Mouse (Mus musculus): ENCODE results near the gene Zfp40. TPM values are rescaled to one million over a fixed set of nuclear protein-coding genes. Genes with fewer than 3 reads are reported as not detected.
"Not testable (repeated sequence)": the region's sequence is repeated elsewhere in the genome, so short reads cannot be mapped to it uniquely, and the experiment has no call there.

The Zfp40 gene
- polyA plus RNA-seq (2014; fragmentation: Nextera tagmentation; extraction: Ambion mirVana): 33.7 and 38.1 TPM in 2 replicates

DNA sequence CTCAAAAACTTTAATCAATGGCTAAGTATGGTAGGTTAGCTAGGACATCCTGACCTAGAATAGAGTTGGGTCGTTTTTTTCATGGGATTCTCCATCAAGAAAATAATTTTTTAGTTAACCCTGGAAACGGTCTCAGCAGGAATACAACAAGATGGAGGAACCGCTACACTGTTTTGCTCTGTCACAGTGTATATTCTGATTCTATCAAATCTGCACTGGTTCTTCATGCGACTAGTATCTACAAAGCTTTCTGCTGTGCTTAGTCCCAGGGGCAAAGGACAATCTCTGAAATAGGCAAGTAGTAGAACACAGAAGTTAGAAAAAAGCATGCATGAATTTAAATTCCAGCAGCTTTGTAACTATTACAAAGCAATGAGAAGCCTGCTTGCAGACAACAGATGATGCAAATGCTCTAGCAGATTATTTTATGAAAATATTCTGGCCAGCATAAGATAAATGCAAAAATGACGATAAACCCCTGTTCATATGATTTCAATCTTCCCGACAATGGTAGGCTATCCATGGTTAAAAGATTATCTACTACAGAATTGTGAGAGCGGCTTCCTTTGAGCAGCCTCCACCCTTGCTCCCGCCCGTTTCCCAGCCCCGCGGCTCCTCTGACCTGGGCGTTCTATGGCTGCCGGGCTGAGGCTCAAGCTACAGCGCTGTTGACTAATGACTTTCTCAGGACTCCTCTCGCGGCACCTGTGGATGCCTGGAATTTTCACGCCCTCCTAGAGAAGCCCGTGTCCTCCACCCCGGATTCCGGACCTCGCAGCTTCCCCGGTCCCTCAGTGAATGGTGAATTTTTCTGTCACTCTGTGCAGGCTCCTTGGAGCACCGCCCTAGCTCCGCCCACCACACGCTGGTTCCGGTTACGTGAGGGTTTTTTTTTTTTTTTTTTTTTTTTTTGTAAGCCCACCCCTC, at the start of gene Zfp40:
Gene Zfp40 (minus strand): TSS at position 800 of the 927 bp plus-strand sequence.
- 3% methylated on average over 27 of the region's 27 CpGs for WGBS
- Histone ChIP-seq H3K9ac (replicated peaks; ENCODE audit: low read length) (peak within 1 kb of the TSS; percentile 79), H3K9me3 (ENCODE audit: control insufficient read depth, low read length) (no peaks in the 10 kb centered on the region), H3K4me3 (replicated peaks; ENCODE audit: low read depth, low read length) (peak within 1 kb of the TSS; percentile 72), H3K36me3 (ENCODE audit: control insufficient read depth, insufficient read depth, low read length) (peaks cover 4% of the 10 kb centered on the region), H3K4me1 (ENCODE audit: control insufficient read depth, insufficient read depth, low read length) (peaks cover 12% of the 10 kb centered on the region), H3K4me2 (ENCODE audit: low read length) (peak within 1 kb of the TSS; percentile 72), H3K27ac (replicated peaks; ENCODE audit: low read depth, low read length) (peak within 1 kb of the TSS; percentile 86), H3K27me3 (ENCODE audit: control insufficient read depth, insufficient read depth, low read length) (no peaks in the 10 kb centered on the region)
- DNase-seq (peak; percentile 96), ATAC-seq (ENCODE audit: low FRiP score, low TSS enrichment) (peak; percentile 100)

DNA sequence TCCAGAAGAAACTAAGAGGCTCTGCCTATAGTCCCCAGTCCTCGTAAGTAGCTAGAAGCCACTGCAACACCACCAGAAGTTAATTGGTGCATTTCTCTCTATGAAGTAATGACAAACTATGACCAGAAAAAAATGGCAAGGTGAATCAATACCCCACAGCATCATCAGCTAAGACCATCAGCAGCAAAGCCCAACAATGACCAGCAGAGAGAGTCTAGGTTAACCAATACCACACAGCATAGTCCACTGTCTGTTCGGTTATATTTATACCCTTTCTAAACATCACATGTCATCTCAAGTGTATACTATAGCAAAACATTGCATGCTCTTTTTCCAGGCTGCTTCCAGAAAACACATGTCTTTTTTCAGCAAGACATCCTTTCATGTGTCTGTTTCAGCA, 25.3 kb upstream of the Zfp40 start:
- ATAC-seq (ENCODE audit: low FRiP score, low TSS enrichment): no peak
- H3K9me3 ChIP-seq (ENCODE audit: control insufficient read depth, low read length): no peaks in the 10 kb centered on the region

DNA sequence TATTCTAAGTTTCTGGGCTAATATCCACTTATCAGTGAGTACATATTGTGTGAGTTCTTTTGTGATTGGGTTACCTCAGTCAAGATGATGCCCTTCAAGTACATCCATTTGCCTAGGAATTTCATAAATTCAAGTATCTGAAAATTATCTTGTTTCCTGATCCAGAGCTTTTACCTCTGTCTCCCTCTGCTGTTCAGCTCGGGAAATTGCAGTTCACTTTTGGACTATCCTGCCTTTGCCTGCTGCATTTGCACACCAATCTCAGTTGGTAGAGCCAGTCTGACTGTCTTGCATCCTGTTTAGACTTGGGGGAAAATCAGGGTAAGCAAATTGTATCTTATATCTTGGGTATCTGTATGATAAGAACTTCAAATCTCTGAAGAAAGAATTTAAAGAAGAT, 6.8 kb upstream of the Zfp40 start:
- not testable (repeated sequence) for H3K4me1 ChIP-seq (ENCODE audit: control insufficient read depth, insufficient read depth, low read length); ATAC-seq (ENCODE audit: low FRiP score, low TSS enrichment); H3K36me3 ChIP-seq (ENCODE audit: control insufficient read depth, insufficient read depth, low read length); H3K27me3 ChIP-seq (ENCODE audit: control insufficient read depth, insufficient read depth, low read length); H3K9me3 ChIP-seq (ENCODE audit: control insufficient read depth, low read length); H3K4me2 ChIP-seq (ENCODE audit: low read length); H3K4me3 ChIP-seq (replicated peaks; ENCODE audit: low read depth, low read length); H3K9ac ChIP-seq (replicated peaks; ENCODE audit: low read length); H3K27ac ChIP-seq (replicated peaks; ENCODE audit: low read depth, low read length)
- WGBS: 0% methylated on average over 1 of the region's 1 CpGs
- DNase-seq: peak; percentile 52

More for the DNA sequence above, 25.3 kb upstream of the Zfp40 start:
- Histone ChIP-seq H3K9ac (replicated peaks; ENCODE audit: low read length) (no peak overlapping the region), H3K36me3 (ENCODE audit: control insufficient read depth, insufficient read depth, low read length) (no peaks in the 10 kb centered on the region), H3K4me2 (ENCODE audit: low read length) (no peak overlapping the region), H3K4me1 (ENCODE audit: control insufficient read depth, insufficient read depth, low read length) (no peaks in the 10 kb centered on the region), H3K27me3 (ENCODE audit: control insufficient read depth, insufficient read depth, low read length) (no peaks in the 10 kb centered on the region), H3K27ac (replicated peaks; ENCODE audit: low read depth, low read length) (no peak overlapping the region), H3K4me3 (replicated peaks; ENCODE audit: low read depth, low read length) (no peak overlapping the region)
- no peak for DNase-seq
- WGBS: 86% methylated on average over 2 of the region's 2 CpGs

DNA sequence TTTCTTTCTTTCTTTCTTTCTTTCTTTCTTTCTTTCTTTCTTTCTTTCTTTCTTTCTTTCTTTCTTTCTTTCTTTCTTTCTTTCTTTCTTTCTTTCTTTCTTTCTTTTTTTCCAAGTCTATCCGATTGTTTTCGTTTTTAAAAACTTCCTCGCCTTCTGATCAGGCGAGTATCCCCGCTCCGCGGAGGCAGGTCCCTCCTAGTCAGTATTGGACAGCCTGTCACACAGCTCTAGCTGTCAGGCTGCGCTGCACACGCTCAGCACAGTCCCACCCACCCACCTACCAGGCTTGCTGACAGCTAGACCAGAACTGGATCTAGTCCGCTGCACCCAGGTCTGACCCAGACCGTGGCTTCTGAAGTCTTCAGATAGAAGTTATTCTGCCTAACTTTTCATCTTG, 389 bp upstream of the Zfp40 start:
- peak; percentile 67 for DNase-seq
- no peaks in the 10 kb centered on the region for H3K27me3 ChIP-seq (ENCODE audit: control insufficient read depth, insufficient read depth, low read length)
- H3K27ac ChIP-seq (replicated peaks; ENCODE audit: low read depth, low read length): peak overlapping the region; percentile 64
- peak overlapping the region; percentile 72 for H3K4me2 ChIP-seq (ENCODE audit: low read length)
- peaks cover 12% of the 10 kb centered on the region for H3K4me1 ChIP-seq (ENCODE audit: control insufficient read depth, insufficient read depth, low read length)
- peak; percentile 89 for ATAC-seq (ENCODE audit: low FRiP score, low TSS enrichment)
- H3K4me3 ChIP-seq (replicated peaks; ENCODE audit: low read depth, low read length): peak overlapping the region; percentile 72
- H3K9ac ChIP-seq (replicated peaks; ENCODE audit: low read length): peak overlapping the region; percentile 45; the same call in 1 of the 2 replicates
- no peaks in the 10 kb centered on the region for H3K9me3 ChIP-seq (ENCODE audit: control insufficient read depth, low read length)
- H3K36me3 ChIP-seq (ENCODE audit: control insufficient read depth, insufficient read depth, low read length): peaks cover 4% of the 10 kb centered on the region; the same call in 1 of the 2 replicates
- WGBS: under 1% methylated on average over 11 of the region's 11 CpGs

DNA sequence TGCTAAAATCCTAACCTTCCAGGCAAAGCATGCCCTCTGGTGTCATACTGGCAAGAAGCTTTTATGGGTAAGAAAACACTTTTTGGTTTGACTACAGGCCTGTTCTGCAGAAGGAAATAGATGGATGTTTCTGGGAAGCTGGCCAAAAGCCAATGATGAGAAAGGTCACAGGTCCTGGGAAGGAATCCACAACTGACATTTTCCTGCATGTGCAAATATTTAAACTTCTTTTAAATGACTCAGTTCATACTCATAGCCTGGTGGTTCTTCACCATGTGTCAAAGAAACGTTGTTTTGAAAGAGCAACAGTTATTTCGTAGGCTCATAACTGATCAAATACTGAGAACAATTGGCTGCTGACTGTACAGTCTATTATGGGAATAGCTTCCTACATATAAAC, 5.4 kb downstream of the Zfp40 start:
- H3K36me3 ChIP-seq (ENCODE audit: control insufficient read depth, insufficient read depth, low read length): peaks cover 36% of the 10 kb centered on the region
- H3K4me3 ChIP-seq (replicated peaks; ENCODE audit: low read depth, low read length): no peak overlapping the region
- no peak overlapping the region for H3K4me2 ChIP-seq (ENCODE audit: low read length)
- H3K27ac ChIP-seq (replicated peaks; ENCODE audit: low read depth, low read length): no peak overlapping the region
- H3K9ac ChIP-seq (replicated peaks; ENCODE audit: low read length): no peak overlapping the region
- WGBS: 92% methylated on average over 2 of the region's 2 CpGs
- H3K9me3 ChIP-seq (ENCODE audit: control insufficient read depth, low read length): no peaks in the 10 kb centered on the region
- ATAC-seq (ENCODE audit: low FRiP score, low TSS enrichment) (no peak), DNase-seq (no peak)
- H3K4me1 ChIP-seq (ENCODE audit: control insufficient read depth, insufficient read depth, low read length): peaks cover 12% of the 10 kb centered on the region
- H3K27me3 ChIP-seq (ENCODE audit: control insufficient read depth, insufficient read depth, low read length): no peaks in the 10 kb centered on the region

Other genes with a start within 250 kb of the Zfp40 start
- not detected in 2 replicates for gene Vmn2r-ps130, start 132.1 kb downstream of the Zfp40 start, polyA plus RNA-seq (2014; fragmentation: Nextera tagmentation; extraction: Ambion mirVana)
- gene Vmn2r114, start 119.3 kb upstream of the Zfp40 start, polyA plus RNA-seq (2014; fragmentation: Nextera tagmentation; extraction: Ambion mirVana): not detected in 2 replicates
- gene Vmn2r115, start 150.5 kb upstream of the Zfp40 start, polyA plus RNA-seq (2014; fragmentation: Nextera tagmentation; extraction: Ambion mirVana): not detected in 2 replicates
- gene Vmn2r116, start 191.4 kb upstream of the Zfp40 start, polyA plus RNA-seq (2014; fragmentation: Nextera tagmentation; extraction: Ambion mirVana): not detected in 2 replicates